Mouse (Mus musculus): ENCODE measurements around the gene Csta1. TPM values are rescaled to one million over a fixed set of nuclear protein-coding genes. Genes with fewer than 3 reads are reported as not detected.

Csta1 gene
- polyA plus RNA-seq, 1 experiment from 2014 or later: 0.55 TPM

Other genes starting within 250 kb of the Csta1 start
- 3.3 and 5.1 TPM in 2 replicates for gene Parp9, start 192.8 kb downstream of the Csta1 start, polyA plus RNA-seq (2015; fragmentation: Nextera tagmentation; extraction: Ambion mirVana)
- 2.1 and 3.5 TPM in 2 replicates for gene Dtx3l, start 192.1 kb downstream of the Csta1 start, polyA plus RNA-seq (2015; fragmentation: Nextera tagmentation; extraction: Ambion mirVana)
- 38.9 and 39.9 TPM in 2 replicates for gene Kpna1, start 152.5 kb downstream of the Csta1 start, polyA plus RNA-seq (2015; fragmentation: Nextera tagmentation; extraction: Ambion mirVana)
- 14.0 and 14.9 TPM in 2 replicates for gene Wdr5b, start 90.1 kb downstream of the Csta1 start, polyA plus RNA-seq (2015; fragmentation: Nextera tagmentation; extraction: Ambion mirVana)
- gene Fam162a, start 59.6 kb downstream of the Csta1 start, polyA plus RNA-seq (2015; fragmentation: Nextera tagmentation; extraction: Ambion mirVana): 445 and 482 TPM in 2 replicates
- 96.1 and 114 TPM in 2 replicates for gene Ccdc58, start 59.6 kb downstream of the Csta1 start, polyA plus RNA-seq (2015; fragmentation: Nextera tagmentation; extraction: Ambion mirVana)
- 1.0 TPM in 1 of 2 replicates, not detected in the other for gene Stfa2l1, start 25.6 kb upstream of the Csta1 start, polyA plus RNA-seq (2015; fragmentation: Nextera tagmentation; extraction: Ambion mirVana)
- 0.80 and 1.3 TPM in 2 replicates for gene Gm5483, start 53.0 kb upstream of the Csta1 start, polyA plus RNA-seq (2015; fragmentation: Nextera tagmentation; extraction: Ambion mirVana)
- gene Gm5416, start 79.2 kb upstream of the Csta1 start, polyA plus RNA-seq (2015; fragmentation: Nextera tagmentation; extraction: Ambion mirVana): not detected in 2 replicates
- 0.35 and 0.83 TPM in 2 replicates for gene 2010005H15Rik, start 90.2 kb upstream of the Csta1 start, polyA plus RNA-seq (2015; fragmentation: Nextera tagmentation; extraction: Ambion mirVana)
- gene Stfa1, start 145.7 kb upstream of the Csta1 start, polyA plus RNA-seq (2015; fragmentation: Nextera tagmentation; extraction: Ambion mirVana): 7.5 and 9.7 TPM in 2 replicates
- gene BC117090, start 203.1 kb upstream of the Csta1 start, polyA plus RNA-seq (2015; fragmentation: Nextera tagmentation; extraction: Ambion mirVana): not detected in 2 replicates
- gene BC100530, start 236.5 kb upstream of the Csta1 start, polyA plus RNA-seq (2015; fragmentation: Nextera tagmentation; extraction: Ambion mirVana): 18.0 and 39.7 TPM in 2 replicates

All from embryonic facial prominence, embryonic 13.5 days (tissue).